Mouse (Mus musculus): ENCODE results near the gene Tmem30b.
"Not testable (repeated sequence)": the region's sequence is repeated elsewhere in the genome, so short reads cannot be mapped to it uniquely, and the experiment has no call there.

Gene Tmem30b

DNA sequence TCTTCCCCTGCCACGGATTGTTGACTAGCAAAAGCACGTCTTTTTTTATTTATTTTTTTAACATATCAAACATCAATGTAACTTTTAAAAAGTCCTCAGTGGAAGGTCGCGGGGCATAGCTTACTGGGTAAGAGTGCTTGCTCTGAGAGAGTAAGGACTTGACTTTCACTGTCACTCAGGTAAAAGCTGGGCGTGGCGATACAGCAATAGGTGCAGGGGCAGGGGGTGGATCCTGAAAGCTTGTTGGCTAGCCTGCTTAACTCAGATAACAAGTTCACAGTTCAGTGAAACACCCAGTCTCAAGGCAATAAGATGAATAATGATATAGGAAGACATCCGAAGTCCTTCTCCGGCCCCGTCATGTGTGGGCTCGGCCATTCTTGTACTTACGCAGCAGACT is 16.6 kb downstream of the Tmem30b start:
- in situ Hi-C loops (cut with MboI; ENCODE audit: low pct_unique_long_range_greater_than_20kb in 1 of 2, low sequenced_read_pairs in 2 of 2, unreplicated experiment in 1 of 2): no loop called here

DNA sequence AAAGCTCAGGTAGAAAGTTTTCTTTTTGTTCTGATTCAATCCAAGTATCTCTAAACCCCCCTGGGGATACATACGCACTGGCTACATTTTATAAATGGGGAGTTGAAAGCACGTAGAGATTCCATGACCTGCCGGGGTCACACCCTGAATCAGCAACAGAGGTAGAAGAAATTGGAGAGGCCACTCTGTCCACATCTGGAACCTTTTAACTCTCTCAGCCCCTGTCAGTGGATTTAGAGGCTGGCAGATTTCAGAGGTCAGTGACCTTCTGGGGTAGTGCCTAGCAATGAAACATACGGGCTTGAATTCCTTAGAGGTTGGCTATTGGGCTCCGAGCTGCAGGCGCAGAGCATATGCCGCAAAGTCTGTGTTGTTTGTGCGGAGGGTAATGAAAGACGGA is 17.1 kb downstream of the Tmem30b start:
- in situ Hi-C loops (cut with MboI; ENCODE audit: low pct_unique_long_range_greater_than_20kb in 1 of 2, low sequenced_read_pairs in 2 of 2, unreplicated experiment in 1 of 2): no loop called here

DNA sequence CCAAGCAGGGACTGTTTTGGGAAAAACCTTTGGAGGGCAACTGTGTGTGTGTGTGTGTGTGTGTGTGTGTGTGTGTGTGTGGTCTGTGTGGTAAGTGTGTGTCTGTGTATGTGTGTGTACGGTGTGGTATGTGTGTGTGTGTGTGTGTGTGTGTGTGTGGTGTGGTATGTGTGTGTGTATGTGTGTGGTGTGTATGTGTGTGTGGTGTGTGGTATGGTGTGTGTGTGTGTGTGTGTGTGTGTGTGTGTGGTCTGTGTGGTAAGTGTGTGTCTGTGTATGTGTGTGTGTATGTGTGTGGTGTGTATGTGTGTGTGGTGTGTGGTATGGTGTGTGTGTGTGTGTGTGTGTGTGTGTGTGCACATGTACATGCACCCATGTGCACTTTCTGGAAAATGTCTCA is 18.1 kb downstream of the Tmem30b start:
- in situ Hi-C loops (cut with MboI; ENCODE audit: low pct_unique_long_range_greater_than_20kb in 1 of 2, low sequenced_read_pairs in 2 of 2, unreplicated experiment in 1 of 2): not testable (repeated sequence)

DNA sequence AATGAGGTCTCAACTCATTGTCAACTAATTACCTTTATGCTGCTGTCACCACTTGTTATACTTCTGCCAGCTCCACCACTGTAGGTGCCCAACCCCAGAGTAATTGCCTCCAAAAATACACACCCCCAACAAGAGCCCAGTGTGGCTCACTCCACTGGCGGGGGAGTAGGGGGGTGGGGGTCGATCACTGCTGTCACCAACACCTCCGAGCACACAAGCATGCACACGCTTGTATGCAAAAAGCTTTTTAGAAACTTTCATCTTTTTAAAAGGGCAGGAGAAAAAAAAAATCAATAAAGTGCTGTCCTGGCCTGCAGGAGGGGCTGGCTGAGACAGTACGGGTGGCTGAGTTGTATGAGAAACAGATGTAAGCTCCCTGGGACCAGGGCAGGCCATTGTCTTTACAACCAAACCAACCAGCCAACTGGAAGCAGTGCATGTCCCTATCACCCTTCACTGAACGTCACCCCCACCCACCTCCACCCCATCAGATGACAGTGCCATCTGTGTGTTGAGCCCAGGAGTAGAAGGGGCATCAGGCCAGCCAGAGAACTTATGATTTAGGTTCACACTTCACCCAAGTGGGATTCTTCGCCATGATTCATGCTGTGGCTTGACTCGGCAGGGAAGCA is 20.8 kb downstream of the Tmem30b start:
- in situ Hi-C loops (cut with MboI; ENCODE audit: low pct_unique_long_range_greater_than_20kb in 1 of 2, low sequenced_read_pairs in 2 of 2, unreplicated experiment in 1 of 2): no loop called here

DNA sequence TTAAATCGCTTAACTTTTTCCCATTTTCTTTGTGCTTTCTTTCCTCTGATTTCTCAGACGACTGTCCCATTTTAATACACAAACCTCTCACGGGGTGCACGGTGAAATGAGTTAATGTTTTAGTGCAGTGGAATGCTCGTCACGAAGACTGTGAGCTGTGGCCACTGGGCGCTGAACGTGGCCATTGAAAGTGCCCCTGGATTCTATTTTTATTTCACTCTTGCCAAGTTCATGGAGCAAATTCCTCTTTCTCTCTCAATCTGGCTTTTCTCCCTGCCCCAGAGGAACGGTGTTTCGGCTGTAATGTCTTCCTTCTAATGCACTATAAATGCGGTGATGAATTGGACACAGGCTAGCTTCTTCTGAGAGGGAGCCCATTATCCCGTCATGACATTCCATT is 23.1 kb downstream of the Tmem30b start:
- in situ Hi-C loops (cut with MboI; ENCODE audit: low pct_unique_long_range_greater_than_20kb in 1 of 2, low sequenced_read_pairs in 2 of 2, unreplicated experiment in 1 of 2): no loop called here

DNA sequence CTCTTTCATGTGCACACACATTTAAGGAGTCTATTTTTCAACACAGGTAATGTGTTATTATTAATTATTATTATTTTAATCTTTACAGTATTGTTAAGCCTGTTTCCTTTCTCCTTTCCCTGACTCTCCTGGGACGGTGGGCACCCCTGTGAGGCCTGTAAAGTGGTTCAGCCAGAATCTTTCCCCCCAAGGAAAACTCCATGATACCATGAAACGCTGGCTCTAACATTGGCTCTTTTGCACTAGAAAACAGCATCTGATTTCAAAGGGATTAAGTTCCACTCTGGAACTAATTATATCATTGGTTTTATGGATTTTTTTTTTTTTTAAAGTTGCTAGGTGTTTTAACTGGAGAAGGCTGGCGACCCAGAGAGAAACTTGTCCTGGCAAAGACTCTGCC is 24.2 kb downstream of the Tmem30b start:
- in situ Hi-C loops (cut with MboI; ENCODE audit: low pct_unique_long_range_greater_than_20kb in 1 of 2, low sequenced_read_pairs in 2 of 2, unreplicated experiment in 1 of 2): no loop called here

DNA sequence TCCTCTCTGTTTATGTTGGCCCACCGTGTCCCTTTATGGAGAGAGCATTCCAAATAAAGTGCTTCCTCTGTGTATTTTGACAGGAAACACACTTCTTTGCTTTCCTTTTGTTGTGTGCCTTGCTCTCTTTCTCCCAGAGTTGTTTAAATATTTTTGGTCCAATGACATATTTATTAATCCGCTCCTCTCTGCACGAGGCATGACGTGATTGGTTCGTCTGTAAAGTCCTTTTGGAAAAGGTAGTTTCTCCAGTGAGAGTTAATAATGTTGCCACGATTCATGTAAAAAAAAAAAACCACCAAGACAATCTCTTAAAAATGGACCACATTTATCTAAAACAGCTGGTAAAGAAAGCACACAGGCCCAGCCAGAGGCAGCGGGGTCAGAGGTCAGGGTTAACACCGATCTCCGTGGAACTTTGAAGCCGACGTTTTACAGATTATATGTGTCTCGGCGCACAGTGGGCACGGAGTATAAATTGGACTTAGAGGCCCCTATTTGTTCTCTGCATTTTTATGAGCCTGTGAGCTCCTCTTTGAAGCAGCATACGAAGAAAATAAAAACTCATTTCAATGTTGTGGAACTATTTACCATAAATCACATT is 24.9 kb downstream of the Tmem30b start:
- in situ Hi-C loops (cut with MboI; ENCODE audit: low pct_unique_long_range_greater_than_20kb in 1 of 2, low sequenced_read_pairs in 2 of 2, unreplicated experiment in 1 of 2): no loop called here

DNA sequence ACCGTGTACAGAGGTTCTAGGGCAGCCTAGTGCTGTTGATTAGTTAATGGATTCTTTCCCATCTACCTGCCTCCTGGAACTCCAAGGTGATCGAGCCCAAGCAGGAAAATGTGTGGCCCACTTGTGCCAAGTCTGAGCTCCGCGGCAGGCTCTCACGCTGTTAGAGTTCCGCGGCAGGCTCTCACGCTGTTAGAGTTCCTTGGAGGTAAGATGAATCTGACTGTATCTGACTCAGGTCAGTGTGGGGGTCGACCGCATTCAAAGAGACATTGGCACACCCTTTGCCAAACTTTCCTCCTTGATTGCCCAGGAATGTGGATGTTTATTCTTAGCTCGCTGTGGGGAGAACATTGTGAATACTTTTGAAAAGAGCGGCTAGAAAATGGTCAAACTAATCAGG is 28.4 kb downstream of the Tmem30b start:
- in situ Hi-C loops (cut with MboI; ENCODE audit: low pct_unique_long_range_greater_than_20kb in 1 of 2, low sequenced_read_pairs in 2 of 2, unreplicated experiment in 1 of 2): no loop called here

DNA sequence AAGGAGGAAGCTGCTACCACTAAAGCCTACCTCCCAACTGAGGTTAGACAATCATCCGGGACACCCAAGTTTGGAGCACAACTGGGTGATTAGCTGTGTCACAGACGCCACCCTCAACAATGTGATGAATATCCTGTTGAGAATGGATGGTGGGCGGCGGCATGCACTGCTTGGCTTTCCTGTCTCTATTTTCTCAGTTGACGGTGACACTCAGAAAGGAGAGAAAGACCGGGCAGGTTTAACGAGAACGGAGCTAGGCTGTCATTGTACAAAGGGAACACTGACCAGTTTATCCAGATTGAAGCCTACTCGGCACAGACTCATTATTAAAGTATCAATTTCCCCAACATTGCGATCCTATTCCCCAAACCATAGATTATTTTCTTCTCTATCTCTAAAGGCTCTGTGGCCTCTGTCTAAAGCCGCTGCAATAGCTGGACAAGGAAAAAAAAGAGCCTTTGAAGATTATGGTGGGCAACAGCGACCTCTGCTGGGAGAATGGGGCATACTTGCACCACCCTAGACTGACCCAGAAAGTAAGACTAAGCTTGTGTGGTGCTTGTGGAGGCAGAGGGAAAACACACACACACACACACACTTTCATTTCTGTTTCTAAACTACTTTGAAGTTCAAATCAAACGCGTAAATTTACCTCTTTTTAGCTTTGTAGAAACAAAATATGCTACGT is 29.0 kb downstream of the Tmem30b start:
- in situ Hi-C loops (cut with MboI; ENCODE audit: low pct_unique_long_range_greater_than_20kb in 1 of 2, low sequenced_read_pairs in 2 of 2, unreplicated experiment in 1 of 2): no loop called here

DNA sequence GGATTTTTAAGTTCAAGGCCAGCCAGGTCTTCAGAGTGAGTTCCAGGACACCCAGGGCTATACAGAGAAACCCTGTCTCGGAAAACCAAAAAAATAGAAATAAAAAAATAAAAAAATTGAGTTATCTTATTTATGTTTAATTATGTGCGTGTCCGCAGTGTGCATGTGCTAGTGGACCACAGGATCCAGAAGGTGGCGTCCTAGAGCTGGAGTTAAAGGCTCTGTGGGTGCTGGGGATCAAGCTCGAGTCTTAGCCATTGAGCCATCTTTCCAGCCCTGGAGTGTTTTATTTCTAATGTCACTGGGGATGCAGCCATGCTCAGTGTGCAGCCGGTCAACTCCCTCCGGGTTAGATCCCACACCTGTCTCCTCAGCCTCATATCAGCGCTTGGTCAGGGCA is 29.7 kb downstream of the Tmem30b start:
- in situ Hi-C loops (cut with MboI; ENCODE audit: low pct_unique_long_range_greater_than_20kb in 1 of 2, low sequenced_read_pairs in 2 of 2, unreplicated experiment in 1 of 2): no loop called here

DNA sequence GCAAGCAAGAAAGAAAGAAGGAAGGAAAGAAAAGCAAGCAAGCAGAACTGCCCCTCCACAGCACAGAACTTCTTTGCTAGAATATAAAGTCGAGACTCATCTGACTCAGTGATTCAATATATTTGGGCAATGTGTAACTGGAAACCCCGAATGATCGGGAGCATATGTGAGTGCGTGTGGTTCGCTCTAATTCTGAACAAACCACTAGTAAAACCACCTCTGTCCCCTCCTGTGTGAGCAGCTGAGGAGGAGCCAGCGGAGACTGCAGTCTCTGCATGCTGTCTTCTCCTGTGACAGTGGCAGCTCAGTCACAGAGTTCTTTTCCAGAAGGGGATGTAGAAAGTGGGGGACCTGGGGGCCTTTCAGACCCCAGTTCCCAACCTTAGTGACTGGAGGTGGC is 31.5 kb downstream of the Tmem30b start:
- in situ Hi-C loops (cut with MboI; ENCODE audit: low pct_unique_long_range_greater_than_20kb in 1 of 2, low sequenced_read_pairs in 2 of 2, unreplicated experiment in 1 of 2): no loop called here

DNA sequence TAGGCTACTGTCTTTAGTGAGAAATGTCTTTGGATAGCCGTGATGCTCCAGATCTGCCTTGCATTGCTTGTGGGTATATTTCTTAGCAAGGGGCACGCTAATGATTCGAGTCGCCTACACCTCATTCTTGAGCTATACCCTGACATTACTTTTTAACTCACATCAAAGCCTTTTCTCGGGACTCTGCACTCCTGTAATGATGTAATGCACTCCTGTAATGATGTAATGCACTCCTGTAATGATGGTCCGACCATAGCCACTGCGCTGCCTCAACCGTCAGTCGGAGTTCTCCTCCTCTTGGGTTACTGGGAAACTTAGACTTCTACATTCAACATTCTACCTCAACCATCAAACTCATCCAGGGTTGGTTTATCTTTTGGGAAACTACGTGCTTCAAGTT is 32.2 kb downstream of the Tmem30b start:
- in situ Hi-C loops (cut with MboI; ENCODE audit: low pct_unique_long_range_greater_than_20kb in 1 of 2, low sequenced_read_pairs in 2 of 2, unreplicated experiment in 1 of 2): no loop called here

DNA sequence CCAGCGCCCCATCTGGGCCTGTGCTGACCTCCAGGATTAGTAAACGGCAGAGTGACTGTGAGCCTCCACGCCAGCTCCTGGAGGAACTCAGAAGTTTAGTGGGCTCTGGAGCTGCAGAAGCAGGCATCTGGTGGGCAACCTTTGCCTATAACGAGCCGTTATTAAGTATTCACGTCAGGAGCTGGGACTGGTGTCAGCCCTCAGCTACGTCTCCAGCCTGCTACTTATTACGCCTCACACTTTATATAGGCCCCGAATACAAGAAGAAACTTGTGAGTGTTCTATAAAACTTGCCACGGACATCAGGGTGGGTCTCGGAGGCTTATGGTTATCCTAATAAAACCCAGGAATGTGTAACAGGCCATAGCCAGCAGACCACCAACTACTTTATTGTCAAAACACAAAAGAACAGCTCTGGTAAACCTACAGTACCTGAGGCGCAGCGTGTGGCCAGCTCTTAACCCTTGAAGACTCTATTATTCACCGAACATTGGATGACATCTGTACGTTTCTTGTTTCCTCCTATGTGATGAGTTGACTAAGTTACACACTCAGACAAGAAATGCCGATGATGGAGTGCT is 34.6 kb downstream of the Tmem30b start:
- in situ Hi-C loops (cut with MboI; ENCODE audit: low pct_unique_long_range_greater_than_20kb in 1 of 2, low sequenced_read_pairs in 2 of 2, unreplicated experiment in 1 of 2): no loop called here

DNA sequence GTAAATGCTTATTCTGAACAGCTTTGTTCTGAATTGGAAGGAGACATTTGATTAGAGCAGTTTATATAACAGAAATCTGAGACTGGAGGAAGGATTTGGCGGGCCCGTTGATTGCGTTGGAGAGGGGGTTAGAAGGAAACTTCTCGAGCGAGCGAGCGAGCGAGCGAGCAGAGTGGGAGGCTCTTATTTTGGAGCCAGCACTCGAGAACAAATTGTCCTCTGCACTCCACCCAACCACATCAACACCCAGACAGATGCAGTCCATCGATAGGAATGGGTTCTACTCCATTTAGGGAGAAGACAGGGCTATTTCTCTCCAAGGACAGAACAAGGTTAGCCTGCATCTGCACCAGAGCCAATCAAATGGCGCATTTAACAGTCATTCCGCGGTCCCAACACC is 39.1 kb downstream of the Tmem30b start:
- in situ Hi-C loops (cut with MboI; ENCODE audit: low pct_unique_long_range_greater_than_20kb in 1 of 2, low sequenced_read_pairs in 2 of 2, unreplicated experiment in 1 of 2): no loop called here

DNA sequence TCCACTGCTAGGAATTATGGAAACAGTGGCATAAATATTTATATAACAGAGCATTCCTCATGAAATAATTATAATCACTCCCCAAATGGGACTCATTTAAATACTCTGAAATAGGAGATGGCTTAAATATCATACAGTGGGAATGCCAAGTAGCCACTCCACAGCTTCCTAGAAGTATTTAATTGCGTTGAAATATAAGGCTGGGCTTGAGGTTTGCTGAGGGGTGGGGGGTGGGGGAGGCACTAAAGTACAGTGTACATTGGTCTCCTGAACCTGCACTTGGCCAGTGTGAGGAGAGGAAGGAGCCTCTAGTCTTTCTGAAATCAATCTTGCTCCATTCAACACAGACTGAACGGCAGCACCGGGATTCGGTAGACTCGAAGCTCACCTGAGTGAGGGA is 39.5 kb downstream of the Tmem30b start:
- in situ Hi-C loops (cut with MboI; ENCODE audit: low pct_unique_long_range_greater_than_20kb in 1 of 2, low sequenced_read_pairs in 2 of 2, unreplicated experiment in 1 of 2): no loop called here

DNA sequence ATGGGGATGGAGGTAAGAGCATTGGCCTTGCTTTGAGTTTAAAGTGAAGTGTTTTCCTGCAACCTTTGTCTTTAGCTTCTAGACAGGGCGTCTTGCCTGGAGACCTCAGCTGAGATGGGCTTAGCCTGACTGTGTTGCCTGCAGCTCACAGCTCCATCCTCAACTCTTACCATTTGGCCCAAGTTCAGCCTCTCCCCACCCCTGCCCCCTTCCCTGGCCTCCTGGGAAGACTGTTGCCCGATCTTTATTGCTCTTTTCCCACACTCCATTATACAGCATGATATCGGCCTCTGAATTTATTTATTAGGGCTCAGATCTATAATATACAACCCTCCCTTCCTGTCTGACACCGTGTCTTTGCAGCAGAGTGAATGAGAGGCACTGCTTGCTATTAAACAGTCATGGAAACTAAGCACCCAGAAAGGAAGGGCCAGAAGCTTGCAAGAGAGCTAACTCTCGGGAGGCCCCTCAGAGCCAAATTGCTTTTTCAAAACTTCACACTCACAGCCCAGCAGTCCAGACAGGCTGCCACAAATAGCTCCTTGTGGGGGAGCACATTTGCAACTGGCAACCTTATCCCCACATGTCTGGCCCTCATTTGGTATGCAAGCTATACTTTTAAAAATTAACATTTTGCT is 45.4 kb downstream of the Tmem30b start:
- in situ Hi-C loops (cut with MboI; ENCODE audit: low pct_unique_long_range_greater_than_20kb in 1 of 2, low sequenced_read_pairs in 2 of 2, unreplicated experiment in 1 of 2): no loop called here

DNA sequence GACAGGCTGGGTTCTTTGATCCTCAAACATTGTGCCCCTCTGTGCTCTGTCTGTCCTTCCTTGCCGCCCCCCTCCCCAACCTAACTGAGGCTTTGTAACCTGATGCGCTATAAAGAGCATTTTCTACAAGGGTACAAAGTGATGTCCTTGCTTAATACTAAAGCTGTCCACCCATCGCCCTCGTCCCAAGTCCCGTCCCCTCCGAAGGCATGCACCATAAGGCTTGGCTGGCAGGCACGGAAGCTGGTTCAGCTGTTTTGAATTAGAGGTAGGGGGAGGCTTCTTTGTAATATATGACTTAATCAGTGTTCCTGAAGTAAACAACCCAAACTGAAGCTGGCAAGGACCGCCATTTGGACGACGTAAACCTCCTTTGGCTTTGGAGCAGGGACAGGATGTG is 51.0 kb downstream of the Tmem30b start:
- in situ Hi-C loops (cut with MboI; ENCODE audit: low pct_unique_long_range_greater_than_20kb in 1 of 2, low sequenced_read_pairs in 2 of 2, unreplicated experiment in 1 of 2): no loop called here

DNA sequence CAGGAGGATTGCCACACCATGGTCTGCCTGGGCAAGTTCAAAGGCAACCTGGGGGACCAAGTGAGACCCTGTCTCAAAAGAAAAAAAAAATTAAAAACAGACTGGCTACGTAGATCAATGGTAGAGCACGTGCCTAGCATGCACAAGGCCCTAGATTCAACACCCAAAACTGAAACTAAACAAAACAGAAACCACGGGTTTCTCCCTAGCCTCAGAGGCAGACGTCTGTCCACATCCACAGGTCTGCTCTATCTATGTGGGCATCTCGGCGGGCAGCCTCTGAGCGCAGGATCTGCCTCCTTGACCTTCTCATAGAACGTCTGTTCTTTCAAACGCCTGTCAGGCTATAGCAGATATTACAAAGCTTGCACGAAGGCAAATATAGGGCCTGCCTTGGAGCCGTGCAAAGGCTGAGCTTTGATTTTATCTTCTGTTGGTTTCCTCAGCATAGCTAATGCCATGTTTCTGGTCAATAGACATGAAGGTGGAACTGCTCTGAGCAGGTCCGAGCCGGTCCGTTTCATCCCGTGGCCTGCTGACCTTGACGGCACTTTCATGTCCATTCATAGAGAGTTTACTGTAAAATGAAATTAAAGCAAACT is 52.2 kb downstream of the Tmem30b start:
- in situ Hi-C loops (cut with MboI; ENCODE audit: low pct_unique_long_range_greater_than_20kb in 1 of 2, low sequenced_read_pairs in 2 of 2, unreplicated experiment in 1 of 2): no loop called here
